Comparison of ENCODE assay signal across 8 mouse cellular contexts in the genomic region with DNA sequence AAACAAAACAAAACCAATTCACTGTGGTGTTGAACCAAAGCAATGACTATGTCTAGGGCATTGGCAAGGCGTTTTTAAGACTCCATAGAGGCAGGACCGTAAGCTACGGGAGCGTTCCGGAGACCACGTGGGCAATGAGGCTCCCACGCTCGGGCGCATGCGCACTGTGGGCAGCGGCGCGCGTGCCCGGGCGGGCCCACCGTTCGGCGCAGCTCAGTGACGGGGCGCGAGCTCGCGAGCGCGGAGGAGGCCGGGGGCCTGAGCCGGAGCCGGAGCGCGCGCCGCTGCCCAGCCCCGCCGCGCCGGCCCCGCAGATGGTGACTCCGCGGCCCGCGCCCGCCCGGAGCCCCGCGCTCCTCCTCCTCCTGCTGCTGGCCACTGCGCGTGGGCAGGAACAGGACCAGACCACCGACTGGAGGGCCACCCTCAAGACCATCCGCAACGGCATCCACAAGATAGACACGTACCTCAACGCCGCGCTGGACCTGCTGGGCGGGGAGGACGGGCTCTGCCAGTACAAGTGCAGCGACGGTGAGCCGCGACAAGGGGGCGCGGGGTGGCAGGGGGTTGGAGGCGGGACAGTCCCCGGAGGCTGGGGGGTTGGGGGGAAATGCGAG. TPM values are rescaled to one million over a fixed set of nuclear protein-coding genes. Genes with fewer than 3 reads are reported as not detected.
A peak's percentile ranks its signal among the peaks of the same experiment; 100 is the strongest.
DNase-seq lines count a peak whose midpoint lies in the region; ATAC-seq and TF ChIP-seq lines count a peak whose summit lies in the region.

A gene (plus strand): TSS at position 202 of the 617 bp plus-strand sequence.

- peak within 1 kb of the TSS; percentile 79 for H3K9ac ChIP-seq in hindbrain, postnatal 0 days (replicated peaks; ENCODE audit: low read length)

- no peaks in the 10 kb centered on the region for H3K9me3 ChIP-seq in hindbrain, postnatal 0 days (ENCODE audit: low read length)

- H3K36me3 ChIP-seq in hindbrain, postnatal 0 days (ENCODE audit: insufficient read depth, low read length) = no peaks in the 10 kb centered on the region

- H3K4me1 ChIP-seq in cortical plate, adult 2 months (ENCODE audit: control insufficient read depth, insufficient read depth, low read length) = peaks cover 1% of the 10 kb centered on the region; the same call in 1 of the 2 replicates
- peaks cover 9% of the 10 kb centered on the region for H3K4me1 ChIP-seq in hindbrain, postnatal 0 days (ENCODE audit: insufficient read depth, low read length)

- peak within 1 kb of the TSS; percentile 99 for H3K4me3 ChIP-seq in cortical plate, adult 2 months (ENCODE audit: insufficient read depth, low read length)
- peak within 1 kb of the TSS; percentile 76 for H3K4me3 ChIP-seq in hindbrain, postnatal 0 days (ENCODE audit: low read length)

- no peaks in the 10 kb centered on the region for H3K27me3 ChIP-seq in hindbrain, postnatal 0 days (ENCODE audit: insufficient read depth, low read length)

- peak; percentile 71 for TF ChIP-seq POLR2A in cortical plate, adult 2 months (IDR thresholded peaks at IDR 0.05; ENCODE audit: extremely low read depth, insufficient read depth, low read length)

- H3K4me2 ChIP-seq in hindbrain, postnatal 0 days (ENCODE audit: low read depth, low read length) = peak within 1 kb of the TSS; percentile 96

- ATAC-seq in hindbrain, postnatal 0 days = peak; percentile 95

- DNase-seq in adipocyte (ENCODE audit: low spot score) = peak; percentile 80
- peak; percentile 83 to 90 for DNase-seq in gastrocnemius, adult 8-10 months (ENCODE audit: low spot score in 2 of 2)
- DNase-seq in hindbrain, postnatal 0 days (ENCODE audit: low spot score) = peak; percentile 97
- peak; percentile 93 to 96 for DNase-seq in left cerebral cortex, adult 18-20 months (ENCODE audit: low spot score in 2 of 2)
- DNase-seq in lung, postnatal 4 days = peak; percentile 93 to 96
- DNase-seq in retina, postnatal 7 days (ENCODE audit: low read depth, low spot score) = peak; percentile 90
- peak; percentile 68 to 79 for DNase-seq in urinary bladder, adult 18-20 months (ENCODE audit: low spot score in 2 of 2)

- under 1% methylated on average over 64 of the region's 66 CpGs for WGBS in hindbrain, postnatal 0 days

- H3K27ac ChIP-seq in cortical plate, adult 2 months (ENCODE audit: insufficient read depth, low read length) = no peak within 1 kb of the TSS; the same call in 1 of the 2 replicates
- peak within 1 kb of the TSS; percentile 79 for H3K27ac ChIP-seq in hindbrain, postnatal 0 days

- TF ChIP-seq CTCF in cortical plate, adult 2 months (IDR thresholded peaks at IDR 0.05; ENCODE audit: extremely low read depth, insufficient read depth, low read length) = no peak
- peak; percentile 46; the same call in 1 of the 2 replicates for TF ChIP-seq CTCF in hindbrain, postnatal 0 days (IDR thresholded peaks at IDR 0.05; ENCODE audit: low read depth)

RNA-seq across cellular contexts. Expression of the gene that starts here (rescaled TPM):
- 27.9 and 29.0 TPM in 2 replicates for polyA plus RNA-seq in cortical plate, adult 2 months (2012; rRNA removed)
- 10 to 100 TPM; 83.7 to 92.7 (median 86.9) TPM for total RNA-seq in gastrocnemius, adult 8-10 months (2022)
- 28.5 and 31.3 TPM in 2 replicates for total RNA-seq in hindbrain, postnatal 0 days (2014; rRNA removed)
- 52.9 and 53.3 TPM in 2 replicates for polyA plus RNA-seq in hindbrain, postnatal 0 days (2015; fragmentation: Nextera tagmentation; extraction: Ambion mirVana)
- total RNA-seq in left cerebral cortex, adult 18-20 months (2021) = 10 to 100 TPM; 16.9 to 22.9 TPM
